Mouse (Mus musculus): ENCODE results near the gene 9530053A07Rik. TPM values are rescaled to one million over a fixed set of nuclear protein-coding genes. Genes with fewer than 3 reads are reported as not detected.

Gene 9530053A07Rik
- polyA plus RNA-seq, 1 experiment, result 0.01 TPM

GRCm38 (mm10) chr7:28175358-28175757 is 46.1 kb downstream of the 9530053A07Rik start:
- no peak for DNase-seq (ENCODE audit: low spot score)

- peak; percentile 96 for DNase-seq (ENCODE audit: low spot score)
These were observed 50.0 kb downstream of the 9530053A07Rik start, which contains the start of gene Dyrk1b for GRCm38 (mm10) chr7:28179228-28179627. TSS of gene Dyrk1b (plus strand) at chr7:28179469.

- DNase-seq (ENCODE audit: low spot score), result peak; percentile 75
These were observed 50.6 kb downstream of the 9530053A07Rik start for GRCm38 (mm10) chr7:28179741-28180377.

GRCm38 (mm10) chr7:28180890-28181289 is 51.6 kb downstream of the 9530053A07Rik start:
- DNase-seq (ENCODE audit: low spot score), result no peak

- no peak for DNase-seq (ENCODE audit: low spot score)
These were observed 52.1 kb downstream of the 9530053A07Rik start for GRCm38 (mm10) chr7:28181376-28181775.

GRCm38 (mm10) chr7:28182320-28182719 is 53.1 kb downstream of the 9530053A07Rik start:
- no peak for DNase-seq (ENCODE audit: low spot score)

GRCm38 (mm10) chr7:28185884-28186283 is 56.6 kb downstream of the 9530053A07Rik start:
- DNase-seq (ENCODE audit: low spot score), result no peak

- DNase-seq (ENCODE audit: low spot score), result no peak
These were observed 57.4 kb downstream of the 9530053A07Rik start for GRCm38 (mm10) chr7:28186631-28187030.

- no peak for DNase-seq (ENCODE audit: low spot score)
These were observed 62.2 kb downstream of the 9530053A07Rik start for GRCm38 (mm10) chr7:28191489-28191888.

GRCm38 (mm10) chr7:28191903-28192302 is 62.6 kb downstream of the 9530053A07Rik start:
- no peak for DNase-seq (ENCODE audit: low spot score)

- DNase-seq (ENCODE audit: low spot score), result no peak
These were observed 66.3 kb downstream of the 9530053A07Rik start for GRCm38 (mm10) chr7:28195414-28196098.

GRCm38 (mm10) chr7:28196528-28196927 is 67.3 kb downstream of the 9530053A07Rik start:
- no peak for DNase-seq (ENCODE audit: low spot score)

- DNase-seq (ENCODE audit: low spot score), result no peak
These were observed 69.8 kb downstream of the 9530053A07Rik start for GRCm38 (mm10) chr7:28199054-28199453.

GRCm38 (mm10) chr7:28203207-28204108 is 74.2 kb downstream of the 9530053A07Rik start:
- DNase-seq (ENCODE audit: low spot score), result no peak

- DNase-seq (ENCODE audit: low spot score), result no peak
These were observed 76.9 kb downstream of the 9530053A07Rik start for GRCm38 (mm10) chr7:28206044-28206600.

GRCm38 (mm10) chr7:28208396-28208987 is 79.2 kb downstream of the 9530053A07Rik start:
- no peak for DNase-seq (ENCODE audit: low spot score)

- no peak for DNase-seq (ENCODE audit: low spot score)
These were observed 79.8 kb downstream of the 9530053A07Rik start for GRCm38 (mm10) chr7:28208988-28209508.

GRCm38 (mm10) chr7:28210731-28211130 is 81.5 kb downstream of the 9530053A07Rik start:
- DNase-seq (ENCODE audit: low spot score), result no peak

GRCm38 (mm10) chr7:28214142-28214541 is 84.9 kb downstream of the 9530053A07Rik start:
- DNase-seq (ENCODE audit: low spot score), result peak; percentile 60
